Mouse (Mus musculus): ENCODE data around the gene Hectd2. TPM values are rescaled to one million over a fixed set of nuclear protein-coding genes. Genes with fewer than 3 reads are reported as not detected.

Hectd2 gene
- polyA plus RNA-seq, 1 experiment from 2014 or later: 2.4 TPM

GRCm38 (mm10) chr19:36606270-36606669 lies 51.8 kb downstream of the Hectd2 start:
- DNase-seq (ENCODE audit: low spot score) (peak; percentile 81), ATAC-seq (replicated peaks; ENCODE audit: low FRiP score, low read depth) (no peak)
- H3K4me2 ChIP-seq (ENCODE audit: low read length): no peak overlapping the region
- no peak overlapping the region for H3K9ac ChIP-seq (ENCODE audit: low read depth, low read length)
- peak; percentile 63 for TF ChIP-seq CTCF (IDR thresholded peaks at IDR 0.05; ENCODE audit: low read depth)
- no peaks in the 10 kb centered on the region for H3K9me3 ChIP-seq (replicated peaks; ENCODE audit: low read length)
- H3K27me3 ChIP-seq (ENCODE audit: insufficient read depth, low read length): no peaks in the 10 kb centered on the region
- no peak overlapping the region for H3K4me3 ChIP-seq (replicated peaks; ENCODE audit: low read depth, low read length)
- no peaks in the 10 kb centered on the region for H3K36me3 ChIP-seq (ENCODE audit: insufficient read depth, low read length)
- 40% methylated on average over 1 of the region's 1 CpGs for WGBS
- no peaks in the 10 kb centered on the region for H3K4me1 ChIP-seq (replicated peaks; ENCODE audit: insufficient read depth, low read length)
- H3K27ac ChIP-seq: no peak overlapping the region

- ATAC-seq (replicated peaks; ENCODE audit: low FRiP score, low read depth) (no peak), DNase-seq (ENCODE audit: low spot score) (peak; percentile 27)
- H3K9ac ChIP-seq (ENCODE audit: low read depth, low read length): no peak overlapping the region
- H3K27ac ChIP-seq: no peak overlapping the region
- no peak overlapping the region for H3K4me2 ChIP-seq (ENCODE audit: low read length)
- WGBS: 52% methylated on average over 3 of the region's 3 CpGs
- H3K9me3 ChIP-seq (replicated peaks; ENCODE audit: low read length): no peaks in the 10 kb centered on the region
- TF ChIP-seq CTCF (IDR thresholded peaks at IDR 0.05; ENCODE audit: low read depth): peak; percentile 58
- H3K4me3 ChIP-seq (replicated peaks; ENCODE audit: low read depth, low read length): no peak overlapping the region
- H3K36me3 ChIP-seq (ENCODE audit: insufficient read depth, low read length): no peaks in the 10 kb centered on the region
- H3K4me1 ChIP-seq (replicated peaks; ENCODE audit: insufficient read depth, low read length): no peaks in the 10 kb centered on the region
- no peaks in the 10 kb centered on the region for H3K27me3 ChIP-seq (ENCODE audit: insufficient read depth, low read length)
Measured at GRCm38 (mm10) chr19:36609229-36609628, 54.8 kb downstream of the Hectd2 start.

- Histone ChIP-seq H3K36me3 (ENCODE audit: insufficient read depth, low read length) (no peaks in the 10 kb centered on the region), H3K9me3 (replicated peaks; ENCODE audit: low read length) (no peaks in the 10 kb centered on the region), H3K4me1 (replicated peaks; ENCODE audit: insufficient read depth, low read length) (no peaks in the 10 kb centered on the region), H3K4me2 (ENCODE audit: low read length) (no peak overlapping the region), H3K4me3 (replicated peaks; ENCODE audit: low read depth, low read length) (no peak overlapping the region), H3K9ac (ENCODE audit: low read depth, low read length) (no peak overlapping the region), H3K27me3 (ENCODE audit: insufficient read depth, low read length) (no peaks in the 10 kb centered on the region), H3K27ac (no peak overlapping the region)
- ATAC-seq (replicated peaks; ENCODE audit: low FRiP score, low read depth): no peak
- no peak for DNase-seq (ENCODE audit: low spot score)
- no peak for TF ChIP-seq CTCF (IDR thresholded peaks at IDR 0.05; ENCODE audit: low read depth)
- 71% methylated on average over 2 of the region's 2 CpGs for WGBS
Measured at GRCm38 (mm10) chr19:36610309-36610708, 55.9 kb downstream of the Hectd2 start.

GRCm38 (mm10) chr19:36625906-36626305 lies 71.5 kb downstream of the Hectd2 start:
- no peak overlapping the region for H3K4me2 ChIP-seq (ENCODE audit: low read length)
- H3K27me3 ChIP-seq (ENCODE audit: insufficient read depth, low read length): no peaks in the 10 kb centered on the region
- no peaks in the 10 kb centered on the region for H3K4me1 ChIP-seq (replicated peaks; ENCODE audit: insufficient read depth, low read length)
- TF ChIP-seq CTCF (IDR thresholded peaks at IDR 0.05; ENCODE audit: low read depth): no peak
- DNase-seq (ENCODE audit: low spot score): no peak
- no peaks in the 10 kb centered on the region for H3K36me3 ChIP-seq (ENCODE audit: insufficient read depth, low read length)
- H3K9me3 ChIP-seq (replicated peaks; ENCODE audit: low read length): no peaks in the 10 kb centered on the region
- WGBS: 94% methylated on average over 1 of the region's 1 CpGs
- no peak overlapping the region for H3K9ac ChIP-seq (ENCODE audit: low read depth, low read length)
- H3K27ac ChIP-seq: no peak overlapping the region
- H3K4me3 ChIP-seq (replicated peaks; ENCODE audit: low read depth, low read length): no peak overlapping the region
- ATAC-seq (replicated peaks; ENCODE audit: low FRiP score, low read depth): no peak

GRCm38 (mm10) chr19:36626881-36627280 lies 72.4 kb downstream of the Hectd2 start:
- H3K36me3 ChIP-seq (ENCODE audit: insufficient read depth, low read length): no peaks in the 10 kb centered on the region
- H3K4me2 ChIP-seq (ENCODE audit: low read length): no peak overlapping the region
- ATAC-seq (replicated peaks; ENCODE audit: low FRiP score, low read depth) (no peak), DNase-seq (ENCODE audit: low spot score) (no peak)
- no peak for TF ChIP-seq CTCF (IDR thresholded peaks at IDR 0.05; ENCODE audit: low read depth)
- H3K9ac ChIP-seq (ENCODE audit: low read depth, low read length): no peak overlapping the region
- 89% methylated on average over 4 of the region's 4 CpGs for WGBS
- no peak overlapping the region for H3K27ac ChIP-seq
- no peaks in the 10 kb centered on the region for H3K27me3 ChIP-seq (ENCODE audit: insufficient read depth, low read length)
- H3K4me3 ChIP-seq (replicated peaks; ENCODE audit: low read depth, low read length): no peak overlapping the region
- H3K4me1 ChIP-seq (replicated peaks; ENCODE audit: insufficient read depth, low read length): no peaks in the 10 kb centered on the region
- no peaks in the 10 kb centered on the region for H3K9me3 ChIP-seq (replicated peaks; ENCODE audit: low read length)

GRCm38 (mm10) chr19:36629394-36629910 lies 75.0 kb downstream of the Hectd2 start:
- Histone ChIP-seq H3K9ac (ENCODE audit: low read depth, low read length) (no peak overlapping the region), H3K36me3 (ENCODE audit: insufficient read depth, low read length) (no peaks in the 10 kb centered on the region), H3K4me1 (replicated peaks; ENCODE audit: insufficient read depth, low read length) (no peaks in the 10 kb centered on the region), H3K4me2 (ENCODE audit: low read length) (no peak overlapping the region), H3K9me3 (replicated peaks; ENCODE audit: low read length) (no peaks in the 10 kb centered on the region), H3K27me3 (ENCODE audit: insufficient read depth, low read length) (no peaks in the 10 kb centered on the region), H3K4me3 (replicated peaks; ENCODE audit: low read depth, low read length) (no peak overlapping the region), H3K27ac (no peak overlapping the region)
- TF ChIP-seq CTCF (IDR thresholded peaks at IDR 0.05; ENCODE audit: low read depth): no peak
- WGBS: 60% methylated on average over 9 of the region's 9 CpGs
- ATAC-seq (replicated peaks; ENCODE audit: low FRiP score, low read depth) (no peak), DNase-seq (ENCODE audit: low spot score) (no peak)

- no peaks in the 10 kb centered on the region for H3K27me3 ChIP-seq (ENCODE audit: insufficient read depth, low read length)
- 75% methylated on average over 5 of the region's 5 CpGs for WGBS
- H3K4me3 ChIP-seq (replicated peaks; ENCODE audit: low read depth, low read length): no peak overlapping the region
- no peaks in the 10 kb centered on the region for H3K4me1 ChIP-seq (replicated peaks; ENCODE audit: insufficient read depth, low read length)
- no peak overlapping the region for H3K9ac ChIP-seq (ENCODE audit: low read depth, low read length)
- H3K4me2 ChIP-seq (ENCODE audit: low read length): no peak overlapping the region
- no peak overlapping the region for H3K27ac ChIP-seq
- no peaks in the 10 kb centered on the region for H3K36me3 ChIP-seq (ENCODE audit: insufficient read depth, low read length)
- DNase-seq (ENCODE audit: low spot score): no peak
- no peak for TF ChIP-seq CTCF (IDR thresholded peaks at IDR 0.05; ENCODE audit: low read depth)
- no peaks in the 10 kb centered on the region for H3K9me3 ChIP-seq (replicated peaks; ENCODE audit: low read length)
- ATAC-seq (replicated peaks; ENCODE audit: low FRiP score, low read depth): no peak
Measured at GRCm38 (mm10) chr19:36630361-36630760, 75.9 kb downstream of the Hectd2 start.
